ENCODE assay signal across 9 mouse cellular contexts in the genomic region with DNA sequence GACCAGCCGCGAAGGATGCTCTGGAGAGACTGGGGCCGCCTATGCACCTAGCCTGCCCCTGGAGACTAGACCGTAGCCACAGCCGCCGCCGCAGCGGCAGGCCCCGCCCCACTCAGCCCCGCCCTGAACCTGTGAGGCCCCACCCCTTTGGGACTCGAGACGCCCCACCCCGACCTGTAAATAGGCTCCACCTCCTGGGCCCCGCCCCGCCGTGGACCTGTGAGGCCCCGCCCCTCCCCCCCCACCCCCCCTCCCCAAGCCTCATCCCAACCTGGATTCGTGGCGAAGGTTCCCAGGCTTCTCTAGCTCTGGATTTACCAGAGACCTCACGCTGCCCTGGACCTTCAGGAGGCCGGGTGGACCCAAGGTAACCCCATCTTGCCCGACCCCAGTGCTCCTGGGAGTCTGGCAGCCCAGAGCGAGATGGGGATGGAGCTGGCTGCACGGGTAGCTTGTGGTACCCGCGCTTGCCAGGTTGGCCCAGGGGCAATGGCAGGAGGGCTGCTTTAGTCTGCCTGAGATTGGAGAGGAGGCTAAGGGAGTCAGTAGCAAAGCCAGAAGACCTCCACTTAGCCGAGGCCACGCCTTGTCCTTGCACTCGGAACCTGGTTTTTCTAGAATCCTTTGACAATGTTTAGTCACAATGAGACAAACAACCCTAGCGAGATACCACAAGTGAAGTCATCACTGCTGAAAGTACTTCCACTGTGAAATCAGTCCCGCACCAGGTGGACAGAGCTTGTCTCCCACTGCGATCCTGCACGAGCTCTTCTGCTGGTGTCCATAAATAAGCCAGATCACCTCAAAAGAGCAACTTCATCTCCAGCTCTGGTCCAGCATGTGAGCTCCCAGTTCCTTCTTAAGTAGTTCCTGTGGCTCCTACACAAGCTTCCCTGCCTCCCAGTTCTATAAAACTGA.
A peak's percentile ranks its signal among the peaks of the same experiment; 100 is the strongest.
DNase-seq lines count a peak whose midpoint lies in the region; ATAC-seq lines count a peak whose summit lies in the region.
"Had no signal": no experiment of that assay in that cellular context is flagged by ENCODE, and none has a peak within 500 bp of the region (broad histone marks: within the 10 kb centered on the region; RNA-seq: fewer than 3 reads in every experiment).

No protein-coding gene starts in this region.

- no peak overlapping the region for H3K27ac ChIP-seq in kidney, embryonic 15.5 days
- H3K27ac ChIP-seq: macrophage had no signal

- intact Hi-C loops in left cerebral cortex, postnatal 14 days (cut with DNase I), result no loop called here

- H3K9me3 ChIP-seq in kidney, embryonic 15.5 days (replicated peaks), result no peaks in the 10 kb centered on the region

- peak overlapping the region; percentile 43 for H3K4me3 ChIP-seq in kidney, embryonic 15.5 days (replicated peaks)

- 14% methylated on average over 26 of the region's 33 CpGs for WGBS in kidney, embryonic 15.5 days

- ATAC-seq in kidney, embryonic 15.5 days (replicated peaks; ENCODE audit: low FRiP score), result peak; percentile 95
- peak; percentile 57; the same call in 1 of the 2 replicates for ATAC-seq in megakaryocyte, adult 5-6 weeks (ENCODE audit: poor library complexity, severe bottlenecking)

- H3K4me2 ChIP-seq in kidney, embryonic 15.5 days, result peak overlapping the region; percentile 82

- H3K9ac ChIP-seq in kidney, embryonic 15.5 days, result peak overlapping the region; percentile 8; the same call in 1 of the 2 replicates

- no peak for DNase-seq in kidney, adult 11 months
- DNase-seq in cerebellum, adult 8-10 months, result peak; percentile 81
- peak; percentile 58 for DNase-seq in forelimb bud, embryonic 11.5 days (ENCODE audit: low read depth, low spot score)
- peak; percentile 19 to 28 for DNase-seq in left cerebral cortex, postnatal 14 days (ENCODE audit: low spot score in 2 of 2)
- DNase-seq in right cerebral cortex, postnatal 25 days, result peak; percentile 23
- DNase-seq in adipocyte (ENCODE audit: low spot score), result no peak

- peaks cover 9% of the 10 kb centered on the region for H3K4me1 ChIP-seq in kidney, embryonic 15.5 days

- no peaks in the 10 kb centered on the region for H3K36me3 ChIP-seq in kidney, embryonic 15.5 days

- peaks cover 7% of the 10 kb centered on the region; the same call in 1 of the 2 replicates for H3K27me3 ChIP-seq in kidney, embryonic 15.5 days

Comparison
In these comparisons a context has a peak if more than half of its experiments do, and no peak if none do; other contexts are left out.
1. DNase-seq: peak in cerebellum, adult 8-10 months (single experiment), forelimb bud, embryonic 11.5 days (single experiment), left cerebral cortex, postnatal 14 days (2 of 2) and right cerebral cortex, postnatal 25 days (single experiment); none in kidney, adult 11 months (single experiment) and adipocyte (single experiment).